Mouse (Mus musculus): Measurements from ENCODE around the gene Atp1a1.

Gene Atp1a1

GRCm38 (mm10) chr3:101611012-101611812 lies 6.7 kb upstream of the Atp1a1 start:
- no peak for DNase-seq

GRCm38 (mm10) chr3:101609302-101609701 lies 4.8 kb upstream of the Atp1a1 start:
- DNase-seq: no peak

GRCm38 (mm10) chr3:101606861-101607455 lies 2.5 kb upstream of the Atp1a1 start:
- DNase-seq: no peak

GRCm38 (mm10) chr3:101605721-101606120 lies 1.2 kb upstream of the Atp1a1 start:
- no peak for DNase-seq

GRCm38 (mm10) chr3:101605291-101605690 lies 807 bp upstream of the Atp1a1 start:
- no peak for DNase-seq

- peak; percentile 90 for DNase-seq
These were observed 579 bp downstream of the Atp1a1 start for GRCm38 (mm10) chr3:101603661-101604549.

GRCm38 (mm10) chr3:101603194-101603593 lies 1.3 kb downstream of the Atp1a1 start:
- no peak for DNase-seq

GRCm38 (mm10) chr3:101602511-101603055 lies 1.9 kb downstream of the Atp1a1 start:
- no peak for DNase-seq

GRCm38 (mm10) chr3:101601687-101602086 lies 2.8 kb downstream of the Atp1a1 start:
- DNase-seq: no peak

GRCm38 (mm10) chr3:101601003-101601525 lies 3.4 kb downstream of the Atp1a1 start:
- DNase-seq: no peak

GRCm38 (mm10) chr3:101599920-101600741 lies 4.4 kb downstream of the Atp1a1 start:
- DNase-seq: no peak

GRCm38 (mm10) chr3:101599191-101599919 lies 5.1 kb downstream of the Atp1a1 start:
- no peak for DNase-seq

- no peak for DNase-seq
These were observed 6.1 kb downstream of the Atp1a1 start for GRCm38 (mm10) chr3:101598231-101598905.

- no peak for DNase-seq
These were observed 7.0 kb downstream of the Atp1a1 start for GRCm38 (mm10) chr3:101597317-101598096.

GRCm38 (mm10) chr3:101596686-101597085 lies 7.8 kb downstream of the Atp1a1 start:
- DNase-seq: no peak

- DNase-seq: no peak
These were observed 8.4 kb downstream of the Atp1a1 start for GRCm38 (mm10) chr3:101595866-101596630.

- DNase-seq: no peak
These were observed 9.5 kb downstream of the Atp1a1 start for GRCm38 (mm10) chr3:101594982-101595381.

- no peak for DNase-seq
These were observed 11.2 kb downstream of the Atp1a1 start for GRCm38 (mm10) chr3:101593266-101593651.

Measured in cerebellum, adult 8-10 months (tissue).